Mouse (Mus musculus) spleen, adult 18-20 months (tissue): ENCODE measurements around the gene Hsd17b11.
"Not testable (repeated sequence)": the region's sequence is repeated elsewhere in the genome, so short reads cannot be mapped to it uniquely, and the experiment has no call there.

Source experiments
- DNase-seq, 2 experiments: peaks; one replicate each; pipeline ENCODE4 v3.0.0; 2022; ENCODE audit warnings: mixed read lengths in 2 of 2

Hsd17b11 gene

GRCm38 (mm10) chr5:104035066-104035465 lies 13.3 kb upstream of the Hsd17b11 start:
- DNase-seq: no peak

- DNase-seq: no peak
These were observed 10.8 kb upstream of the Hsd17b11 start for GRCm38 (mm10) chr5:104032434-104033097.

GRCm38 (mm10) chr5:104025245-104025854 lies 3.6 kb upstream of the Hsd17b11 start:
- DNase-seq: no peak

GRCm38 (mm10) chr5:104024762-104025161 lies 3.0 kb upstream of the Hsd17b11 start:
- no peak for DNase-seq

- DNase-seq: not testable (repeated sequence)
These were observed 2.5 kb upstream of the Hsd17b11 start for GRCm38 (mm10) chr5:104024193-104024592.

- no peak for DNase-seq
These were observed 1.7 kb upstream of the Hsd17b11 start for GRCm38 (mm10) chr5:104023289-104024020.

GRCm38 (mm10) chr5:104022558-104022957 lies 839 bp upstream of the Hsd17b11 start:
- no peak for DNase-seq

- DNase-seq: no peak
These were observed 10.3 kb downstream of the Hsd17b11 start for GRCm38 (mm10) chr5:104011419-104011818.

DNA sequence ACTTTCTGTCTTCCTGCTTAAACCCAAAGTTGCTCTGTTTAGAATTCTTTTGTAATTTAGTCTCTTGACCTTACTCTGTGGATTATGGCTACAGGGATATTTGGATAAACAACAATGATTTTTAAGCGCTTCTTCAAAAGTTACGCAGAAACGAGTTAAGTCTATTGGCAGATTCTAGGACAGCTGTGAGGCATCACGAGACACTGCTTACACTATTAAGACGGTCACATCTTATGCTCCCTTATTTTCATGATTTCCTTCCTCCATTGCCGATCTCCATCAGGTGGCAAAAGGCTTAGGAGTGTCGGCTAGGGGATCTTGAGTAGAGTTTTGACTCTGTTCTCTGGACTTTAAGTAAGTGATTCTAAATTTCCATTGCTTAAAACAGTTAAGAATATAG lies 11.5 kb downstream of the Hsd17b11 start:
- DNase-seq: no peak

DNA sequence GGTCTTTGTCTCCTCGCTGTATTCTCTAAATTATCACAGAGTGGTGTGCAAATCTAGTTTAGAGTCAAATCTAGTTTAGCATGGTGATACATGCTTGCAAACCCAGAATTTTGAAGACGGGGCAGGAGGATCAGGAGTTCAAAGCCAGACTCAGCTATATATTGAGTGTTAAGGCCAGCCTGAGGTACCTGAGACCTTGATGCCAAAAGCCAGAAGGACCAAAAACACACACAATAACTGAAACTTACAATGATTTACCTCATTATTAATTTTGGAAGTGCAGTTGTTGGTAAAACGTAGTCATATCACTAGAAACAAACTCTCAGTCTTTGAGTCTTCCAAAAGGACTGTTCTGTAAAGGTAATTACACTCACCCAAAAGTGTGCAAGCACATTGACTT lies 12.3 kb downstream of the Hsd17b11 start:
- DNase-seq: no peak

DNA sequence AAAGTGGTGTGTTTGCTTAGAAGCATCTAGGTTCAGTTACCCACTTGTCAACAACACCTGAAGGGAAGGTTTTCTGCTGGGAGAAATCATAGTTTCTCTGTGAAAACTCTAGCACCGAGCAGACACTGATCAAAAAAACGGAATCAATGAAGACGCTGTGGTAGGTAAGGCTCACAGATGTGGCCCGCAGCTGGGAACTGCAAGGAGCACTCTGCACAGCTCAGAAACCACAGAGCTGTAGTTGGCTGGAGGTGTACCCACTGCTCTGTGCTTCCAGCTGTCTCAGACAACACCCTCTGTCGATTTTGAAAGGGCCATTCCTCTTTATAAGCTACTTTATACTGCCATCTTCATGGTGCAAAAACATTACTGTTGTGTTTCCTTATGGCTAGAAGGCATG lies 13.9 kb downstream of the Hsd17b11 start:
- DNase-seq: no peak

DNA sequence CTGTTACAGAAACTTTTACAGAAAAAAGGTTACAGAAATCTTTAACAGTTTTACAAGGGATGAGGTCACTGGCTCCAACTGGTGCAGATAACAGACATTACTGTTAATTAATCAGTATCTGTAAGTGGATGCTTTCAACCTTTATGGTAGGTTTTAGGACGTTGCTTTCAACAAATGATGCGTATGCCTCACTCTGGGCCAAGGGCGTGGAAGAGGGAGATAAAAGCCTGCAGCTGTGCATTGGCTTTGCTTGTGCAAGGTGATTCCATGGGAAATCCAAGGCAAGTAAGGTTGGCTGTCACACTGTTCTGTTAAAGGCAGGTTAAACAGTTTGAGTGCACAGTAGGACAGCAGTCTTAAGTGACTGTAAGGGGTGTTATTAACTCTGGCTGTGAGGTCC lies 14.9 kb downstream of the Hsd17b11 start:
- DNase-seq: no peak

DNA sequence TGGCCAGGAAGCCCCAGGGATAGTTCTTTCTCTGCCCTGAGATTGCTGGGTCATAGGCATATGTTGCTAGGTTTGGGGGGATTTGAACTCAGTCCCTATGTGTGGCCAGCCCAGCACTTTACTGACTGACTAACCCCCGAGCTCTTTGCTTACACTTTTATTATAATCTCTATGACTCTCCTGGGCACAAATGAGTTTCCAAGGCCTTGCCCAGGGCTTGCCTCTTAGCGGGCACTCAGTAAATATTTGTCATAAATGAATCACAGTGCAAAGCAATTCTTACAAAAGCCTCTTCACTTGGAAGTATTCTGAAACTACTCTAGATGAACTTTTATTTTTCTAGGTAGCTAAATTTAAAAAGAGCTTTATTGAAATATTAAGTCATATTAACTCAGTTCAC lies 17.8 kb downstream of the Hsd17b11 start:
- DNase-seq: no peak

- no peak for DNase-seq
These were observed 18.3 kb downstream of the Hsd17b11 start for GRCm38 (mm10) chr5:104003256-104003931.

DNA sequence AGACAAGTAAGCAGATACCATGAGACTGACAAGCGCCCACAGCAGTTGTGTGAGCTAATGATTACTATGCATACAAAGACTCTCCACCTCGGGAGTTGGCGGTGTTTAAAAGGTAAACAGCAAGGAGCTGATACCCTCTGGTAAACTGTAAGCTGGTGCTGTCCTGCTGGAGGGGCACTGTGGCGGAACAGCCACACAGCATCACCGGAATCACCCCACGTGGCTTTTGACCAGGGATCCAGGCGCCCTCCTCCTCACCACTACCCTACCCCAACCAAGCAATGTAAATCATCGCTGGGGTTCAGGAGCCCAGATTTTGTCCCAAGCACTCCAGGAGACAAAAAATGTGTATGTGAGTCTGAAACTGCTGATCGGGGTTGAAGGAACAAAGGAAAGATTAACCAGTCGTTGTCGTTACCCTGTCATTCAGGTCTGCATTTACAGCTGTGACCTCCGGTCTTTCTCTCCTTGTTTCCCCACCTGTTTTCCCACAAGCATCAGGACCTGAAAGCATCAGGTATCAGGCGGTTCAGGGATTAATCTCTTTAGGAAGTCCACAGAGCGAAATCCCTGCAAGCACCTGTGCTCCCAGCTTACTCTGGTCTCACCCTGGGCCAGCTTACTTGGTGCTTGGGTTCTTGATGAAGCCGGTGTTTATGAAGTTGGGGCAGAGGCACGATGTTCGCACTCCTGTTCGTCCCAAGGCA lies 19.0 kb downstream of the Hsd17b11 start:
- DNase-seq: no peak

- peak; percentile 54 to 82 for DNase-seq
These were observed 22.0 kb downstream of the Hsd17b11 start for GRCm38 (mm10) chr5:103999738-104000137.

GRCm38 (mm10) chr5:103998739-103999138 lies 23.0 kb downstream of the Hsd17b11 start:
- no peak for DNase-seq

- no peak for DNase-seq
These were observed 26.5 kb downstream of the Hsd17b11 start for GRCm38 (mm10) chr5:103995181-103995580.

- no peak for DNase-seq
These were observed 27.1 kb downstream of the Hsd17b11 start for GRCm38 (mm10) chr5:103994669-103995068.

DNA sequence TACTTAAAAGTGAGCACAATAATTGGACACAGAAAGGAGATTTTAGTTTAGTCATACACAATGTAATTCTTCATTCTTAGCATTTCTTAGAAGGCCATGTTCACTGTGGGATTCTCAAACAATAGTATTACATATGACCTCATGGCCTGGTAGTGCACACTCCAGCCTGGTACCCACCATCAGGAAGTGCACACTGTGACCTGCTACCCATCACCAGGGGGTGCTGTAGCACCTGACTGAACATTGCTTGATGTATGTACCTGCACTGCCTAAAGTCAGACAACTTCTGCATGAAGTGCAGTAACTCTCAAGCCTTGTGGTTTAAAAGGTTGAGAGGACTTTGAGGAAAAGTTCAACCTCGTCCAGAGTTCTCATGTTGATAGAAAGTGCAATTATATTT lies 28.1 kb downstream of the Hsd17b11 start:
- peak in 1 of 2 experiments; percentile 23 for DNase-seq

DNA sequence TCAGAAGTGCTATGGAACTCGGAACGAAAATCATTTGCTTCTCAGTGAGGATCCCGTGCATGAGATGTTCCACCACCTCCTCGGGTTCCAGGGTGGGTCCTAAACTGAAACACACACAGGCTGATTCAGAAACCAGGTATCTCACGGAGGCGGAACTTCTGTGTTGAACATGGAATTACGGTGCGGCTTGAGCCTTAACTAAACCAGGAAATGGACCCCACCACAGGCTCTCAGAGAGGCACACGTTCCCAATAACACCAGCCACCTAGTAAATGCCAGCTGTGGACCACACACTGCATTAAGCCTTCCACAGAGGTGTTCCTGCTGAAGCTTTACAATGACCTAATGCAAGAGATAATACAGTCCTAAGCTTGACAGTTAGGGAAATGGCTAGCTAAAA lies 28.9 kb downstream of the Hsd17b11 start:
- DNase-seq: no peak

- no peak for DNase-seq
These were observed 40.8 kb downstream of the Hsd17b11 start for GRCm38 (mm10) chr5:103980705-103981560.
